Mouse (Mus musculus): ENCODE data around the gene Rc3h1.

Rc3h1 gene

GRCm38 (mm10) chr1:161008038-161008437 is 101.8 kb downstream of the Rc3h1 start:
- in situ Hi-C loops (cut with MboI; ENCODE audit: low pct_unique_long_range_greater_than_20kb in 1 of 2, low sequenced_read_pairs in 2 of 2, unreplicated experiment in 1 of 2) = no loop called here

GRCm38 (mm10) chr1:161010436-161010835 is 104.2 kb downstream of the Rc3h1 start:
- in situ Hi-C loops (cut with MboI; ENCODE audit: low pct_unique_long_range_greater_than_20kb in 1 of 2, low sequenced_read_pairs in 2 of 2, unreplicated experiment in 1 of 2) = no loop called here

- in situ Hi-C loops (cut with MboI; ENCODE audit: low pct_unique_long_range_greater_than_20kb in 1 of 2, low sequenced_read_pairs in 2 of 2, unreplicated experiment in 1 of 2) = no loop called here
Observed at GRCm38 (mm10) chr1:161016378-161016777, 110.2 kb downstream of the Rc3h1 start.

- in situ Hi-C loops (cut with MboI; ENCODE audit: low pct_unique_long_range_greater_than_20kb in 1 of 2, low sequenced_read_pairs in 2 of 2, unreplicated experiment in 1 of 2) = no loop called here
Observed at GRCm38 (mm10) chr1:161020051-161020450, 113.8 kb downstream of the Rc3h1 start.

Measured in mouse embryonic stem cell (cell line).